Mouse (Mus musculus) heart, postnatal 0 days (tissue): ENCODE measurements around the gene Hoxb9.

Source experiments
- CTCF ChIP-seq: IDR thresholded peaks from 2 replicates; pipeline ENCODE4 v1.5.1; 2016; ENCODE audit warnings: antibody characterized with exemption, control low read depth, low read depth
- EP300 ChIP-seq: IDR thresholded peaks from 2 replicates; pipeline ENCODE4 v1.6.1; 2016; ENCODE audit warnings: antibody characterized with exemption, low read depth

- TF ChIP-seq CTCF (no peak), EP300 (no peak)
Measured at GRCm38 (mm10) chr11:96302381-96303150, 31.3 kb downstream of the Hoxb9 start.
